Mouse (Mus musculus) spleen, adult 2 months (tissue): ENCODE results near the gene Asprv1.

Source experiments
- CTCF ChIP-seq: fragments of 200-500 bp; IDR thresholded peaks from 2 replicates; pipeline ENCODE4 v1.5.1; 2011; ENCODE audit warnings: mild to moderate bottlenecking, inconsistent platforms; ENCODE audit not compliant: insufficient read depth, insufficient read length, insufficient replicate concordance; ENCODE audit errors: extremely low read depth
- POLR2A ChIP-seq: fragments of 200-500 bp; IDR thresholded peaks from 2 replicates; pipeline ENCODE4 v1.6.1; 2011; ENCODE audit warnings: low read depth, low read length, inconsistent platforms

- TF ChIP-seq CTCF = no peak
- no peak for TF ChIP-seq POLR2A
Observed at GRCm38 (mm10) chr6:86638434-86638833, 10.5 kb downstream of the Asprv1 start.
